Mouse (Mus musculus) liver, embryonic 14.5 days (tissue): Measurements from ENCODE around the gene Krt88. TPM values are rescaled to one million over a fixed set of nuclear protein-coding genes. Genes with fewer than 3 reads are reported as not detected.

Experiments
- ATAC-seq: fragments of 200-750 bp; cut with Nextera tagmentation; 2 replicates; pipeline ENCODE4 v1.8.0; 2017; ENCODE audit warnings: moderate number of reproducible peaks, mild to moderate bottlenecking, moderate library complexity; ENCODE audit not compliant: insufficient read depth
- DNase-seq, 3 experiments: peaks; one replicate each; pipeline ENCODE4 v3.0.0-alpha.2; 2012 to 2013; ENCODE audit warnings: low read depth in 3 of 3, low spot score in 3 of 3
- H3K27ac ChIP-seq: fragments of 300-500 bp; sonication (generic); 2 replicates; pipeline ENCODE4 v1.5.1; 2014; ENCODE audit warnings: moderate library complexity, mild to moderate bottlenecking, control low read depth, inconsistent platforms
- H3K27me3 ChIP-seq: fragments of 300-500 bp; sonication (generic); 2 replicates; pipeline ENCODE4 v1.6.1; 2014; ENCODE audit warnings: mild to moderate bottlenecking, low read length, moderate library complexity; ENCODE audit not compliant: control insufficient read depth, insufficient read depth
- H3K36me3 ChIP-seq: fragments of 300-500 bp; sonication (generic); replicated peaks from 2 replicates; pipeline ENCODE4 v1.6.1; 2014; ENCODE audit warnings: low read depth; ENCODE audit not compliant: control insufficient read depth, insufficient read depth
- H3K4me1 ChIP-seq, 2 experiments: fragments of 200-500 bp in 1 of 2; fragments of 300-500 bp in 1 of 2; sonication (generic) in 1 of 2; replicated peaks; 2 replicates each; pipeline ENCODE4 v1.6.1; 2012 to 2014; ENCODE audit warnings: antibody characterized with exemption in 1 of 2, inconsistent platforms in 1 of 2, low read length in 1 of 2; ENCODE audit not compliant: control insufficient read depth in 2 of 2, insufficient read depth in 2 of 2
- H3K4me2 ChIP-seq: fragments of 300-500 bp; sonication (generic); 2 replicates; pipeline ENCODE4 v1.6.1; 2014; ENCODE audit warnings: low read depth, mild to moderate bottlenecking, control low read depth, moderate library complexity
- H3K4me3 ChIP-seq, 2 experiments: fragments of 200-500 bp in 1 of 2; fragments of 300-500 bp in 1 of 2; sonication (generic) in 1 of 2; 2 replicates each; pipeline ENCODE4 v1.5.1; 2012 to 2014; ENCODE audit warnings: low read depth in 2 of 2, low read length in 2 of 2, mild to moderate bottlenecking in 2 of 2, control low read depth in 1 of 2, inconsistent platforms in 1 of 2, moderate library complexity in 1 of 2; ENCODE audit not compliant: insufficient read depth in 1 of 2
- H3K9ac ChIP-seq: fragments of 300-500 bp; sonication (generic); replicated peaks from 2 replicates; pipeline ENCODE4 v1.6.1; 2014; ENCODE audit warnings: mild to moderate bottlenecking, control low read depth, moderate library complexity
- H3K9me3 ChIP-seq: fragments of 300-500 bp; sonication (generic); 2 replicates; pipeline ENCODE4 v1.6.1; 2016; ENCODE audit warnings: low read length, mixed read lengths; ENCODE audit not compliant: control insufficient read depth
- CTCF ChIP-seq: IDR thresholded peaks from 2 replicates; pipeline ENCODE4 v1.5.1; 2016; ENCODE audit warnings: antibody characterized with exemption, low read depth, control low read depth
- EP300 ChIP-seq: IDR thresholded peaks from 2 replicates; pipeline ENCODE4 v1.6.1; 2016; ENCODE audit warnings: antibody characterized with exemption, low read depth
- WGBS: fragments of 180-500 bp; shearing (Covaris S2); extraction: QIAGEN DNeasy Blood & Tissue Kit; methylation state at CpG from one replicate; pipeline ENCODE4 v1.1.7; 2014; ENCODE audit not compliant: insufficient replicate concordance; 5-methylcytosine and 5-hydroxymethylcytosine counted together
- polyA plus RNA-seq, 2 experiments: library from polyadenylated mRNA; depleted of rRNA in 1 of 2; stranded (reverse) in 1 of 2; unstranded in 1 of 2; fragments of >200 nt; fragmentation: Nextera tagmentation in 1 of 2; extraction: Ambion mirVana in 1 of 2; gene quantifications; 2 replicates each; pipeline versions ENCODE4 v1.2.1 to v1.2.3; 2012 to 2014

The Krt88 gene
- polyA plus RNA-seq (2012; rRNA removed), result not detected in 2 replicates
- polyA plus RNA-seq (2014; fragmentation: Nextera tagmentation; extraction: Ambion mirVana), result not detected in 2 replicates

DNA sequence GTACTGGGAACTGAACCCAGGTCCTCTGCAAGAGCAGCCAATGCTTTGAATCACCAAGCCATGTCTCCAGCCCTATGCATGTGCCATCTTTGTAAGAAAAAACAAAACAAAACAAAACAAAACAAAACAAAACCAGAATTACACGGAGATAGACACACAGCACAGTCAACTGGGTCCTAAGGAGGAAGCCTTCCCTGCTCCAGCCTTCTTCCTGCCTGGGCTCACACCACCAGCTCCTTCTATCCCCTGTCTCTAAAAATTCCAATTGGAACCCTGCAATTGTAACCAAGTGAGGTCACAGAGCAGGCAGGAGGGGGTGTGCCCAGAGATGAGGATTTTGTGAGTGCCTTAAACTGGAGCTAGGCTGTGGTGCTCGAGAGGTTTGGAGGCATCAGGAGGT is at the start of gene Krt88:
Krt88 (plus strand) TSS at position 301 of the 400 bp plus-strand sequence.
- TF ChIP-seq EP300 (no peak), CTCF (no peak)
- H3K27ac ChIP-seq, result no peak within 1 kb of the TSS
- no peaks in the 10 kb centered on the region for H3K4me1 ChIP-seq
- no peak within 1 kb of the TSS for H3K9ac ChIP-seq
- H3K9me3 ChIP-seq, result no peaks in the 10 kb centered on the region
- ATAC-seq (no peak), DNase-seq (no peak)
- 37% methylated on average over 2 of the region's 2 CpGs for WGBS
- H3K27me3 ChIP-seq, result no peaks in the 10 kb centered on the region
- no peak within 1 kb of the TSS for H3K4me3 ChIP-seq
- no peak within 1 kb of the TSS for H3K4me2 ChIP-seq
- H3K36me3 ChIP-seq, result no peaks in the 10 kb centered on the region

DNA sequence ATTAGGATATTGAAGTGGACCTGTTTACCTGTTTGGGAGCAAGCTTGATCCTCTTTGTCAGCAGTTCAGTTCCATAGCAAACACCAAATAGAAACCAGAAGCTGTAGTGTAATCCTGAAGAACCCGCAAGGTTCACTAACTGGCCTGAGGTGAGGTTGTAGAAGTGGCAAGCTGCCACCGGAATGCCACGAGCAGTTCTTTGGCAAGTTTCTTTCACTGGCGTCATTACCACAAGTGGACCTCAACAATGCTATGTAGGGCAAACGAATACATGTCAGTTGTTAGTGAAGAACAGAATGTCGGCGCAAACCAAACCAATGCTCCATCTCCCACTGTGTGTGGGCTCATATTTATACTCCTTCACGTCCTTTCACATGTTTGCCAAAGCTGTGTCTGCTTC is 49.3 kb upstream of the Krt88 start:
- H3K4me2 ChIP-seq, result no peak overlapping the region
- no peaks in the 10 kb centered on the region for H3K4me1 ChIP-seq
- no peak for ATAC-seq
- no peak for TF ChIP-seq EP300
- no peak for TF ChIP-seq CTCF
- H3K4me3 ChIP-seq, result no peak overlapping the region
- no peaks in the 10 kb centered on the region for H3K9me3 ChIP-seq
- no peaks in the 10 kb centered on the region for H3K27me3 ChIP-seq
- no peaks in the 10 kb centered on the region for H3K36me3 ChIP-seq
- 59% methylated on average over 8 of the region's 8 CpGs for WGBS
- no peak overlapping the region for H3K9ac ChIP-seq
- H3K27ac ChIP-seq, result no peak overlapping the region
- no peak for DNase-seq

DNA sequence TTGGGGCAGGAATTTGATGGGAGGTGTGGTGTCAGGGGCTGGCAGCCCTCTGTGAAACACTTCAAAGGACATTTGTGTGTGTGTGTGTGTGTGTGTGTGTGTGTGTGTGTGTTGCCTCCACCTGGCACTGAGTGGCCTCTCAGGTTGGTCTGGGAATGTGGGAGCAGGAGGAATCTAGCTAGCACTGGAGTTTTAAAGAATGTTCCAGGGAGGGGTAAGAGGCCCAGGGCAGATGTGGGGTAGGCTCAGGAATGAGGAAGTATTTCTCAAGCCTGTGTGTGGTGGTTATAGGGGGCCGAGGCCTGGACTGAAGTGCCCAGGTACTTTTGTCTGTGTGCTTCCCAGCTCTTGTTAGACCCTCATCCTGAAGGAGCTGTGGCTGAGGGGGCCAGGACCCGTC is 36.8 kb upstream of the Krt88 start, which contains the start of gene Krt7:
Krt7 (plus strand) TSS at position 269 of the 400 bp plus-strand sequence.
- no peak within 1 kb of the TSS for H3K9ac ChIP-seq
- TF ChIP-seq CTCF (no peak), EP300 (no peak)

GRCm38 (mm10) chr15:101412188-101412587 is 35.4 kb upstream of the Krt88 start:
- DNase-seq (no peak), ATAC-seq (no peak)
- Histone ChIP-seq H3K4me1 (0 out of 4 replicates have a peak, but pooled peaks cover 0 to 2% of the 10 kb centered on the region in 2 experiments), H3K27me3 (no peaks in the 10 kb centered on the region; the same call in 1 of the 2 replicates), H3K36me3 (no peaks in the 10 kb centered on the region), H3K4me3 (no peak overlapping the region), H3K4me2 (no peak overlapping the region), H3K9ac (no peak overlapping the region), H3K27ac (no peak overlapping the region), H3K9me3 (no peaks in the 10 kb centered on the region)
- 34% methylated on average over 31 of the region's 31 CpGs for WGBS
- TF ChIP-seq EP300 (no peak), CTCF (no peak)

More for the DNA sequence above, 36.8 kb upstream of the Krt88 start, which contains the start of gene Krt7:
- 0 out of 4 replicates have a peak, but pooled peaks cover 0 to 2% of the 10 kb centered on the region in 2 experiments for H3K4me1 ChIP-seq
- no peak within 1 kb of the TSS for H3K4me3 ChIP-seq
- WGBS, result 5% methylated on average over 2 of the region's 2 CpGs
- DNase-seq, result no peak
- no peaks in the 10 kb centered on the region for H3K9me3 ChIP-seq
- no peak within 1 kb of the TSS for H3K27ac ChIP-seq
- no peaks in the 10 kb centered on the region for H3K36me3 ChIP-seq
- no peak within 1 kb of the TSS for H3K4me2 ChIP-seq
- ATAC-seq, result no peak
- H3K27me3 ChIP-seq, result no peaks in the 10 kb centered on the region; the same call in 1 of the 2 replicates

DNA sequence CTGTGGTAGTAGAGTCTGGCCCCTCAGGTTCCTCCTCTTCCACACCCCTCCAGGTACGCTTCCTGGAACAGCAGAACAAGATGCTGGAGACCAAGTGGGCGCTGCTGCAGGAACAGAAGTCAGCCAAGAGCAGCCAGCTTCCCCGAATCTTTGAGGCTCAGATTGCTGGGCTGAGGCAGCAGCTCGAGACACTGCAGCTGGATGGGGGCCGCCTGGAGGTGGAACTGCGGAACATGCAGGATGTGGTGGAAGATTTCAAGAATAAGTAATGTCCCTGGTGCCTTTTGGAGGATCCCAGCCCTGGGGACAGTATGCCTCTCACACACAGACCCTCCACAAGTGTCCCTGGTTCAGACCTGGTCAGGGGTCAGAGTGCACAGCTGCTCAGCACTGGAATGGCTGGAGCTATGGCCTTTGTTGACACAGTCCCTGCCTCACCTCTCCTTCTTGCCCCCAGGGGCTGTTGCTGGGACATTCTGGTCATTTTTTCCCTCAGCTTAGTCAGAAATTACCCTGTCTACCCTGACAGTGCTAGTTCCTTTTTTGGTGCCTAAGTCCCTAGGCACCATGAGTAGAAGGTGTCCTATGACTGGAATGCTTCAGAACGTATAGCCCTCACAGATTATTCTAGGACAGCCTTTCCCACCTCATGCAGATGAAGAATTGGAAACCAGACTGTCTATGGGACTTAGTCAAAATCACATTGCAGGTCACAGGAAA is 33.5 kb upstream of the Krt88 start:
- no peak overlapping the region for H3K27ac ChIP-seq
- 26% methylated on average over 7 of the region's 7 CpGs for WGBS
- H3K4me2 ChIP-seq, result no peak overlapping the region
- H3K4me3 ChIP-seq, result no peak overlapping the region
- H3K27me3 ChIP-seq, result no peaks in the 10 kb centered on the region; the same call in 1 of the 2 replicates
- 0 out of 4 replicates have a peak, but pooled peaks cover 0 to 2% of the 10 kb centered on the region in 2 experiments for H3K4me1 ChIP-seq
- no peak overlapping the region for H3K9ac ChIP-seq
- TF ChIP-seq CTCF (no peak; the same call in 1 of the 2 replicates), EP300 (no peak)
- ATAC-seq (no peak), DNase-seq (no peak)
- no peaks in the 10 kb centered on the region for H3K9me3 ChIP-seq
- H3K36me3 ChIP-seq, result no peaks in the 10 kb centered on the region
